Mouse (Mus musculus) cerebellum, adult 2 months (tissue): ENCODE results near the gene Spred1.

Source experiments
- CTCF ChIP-seq: fragments of 200-500 bp; IDR thresholded peaks from 2 replicates; pipeline ENCODE4 v1.5.1; 2011; ENCODE audit warnings: low read depth, mild to moderate bottlenecking, control low read depth, low read length, moderate library complexity, borderline replicate concordance; ENCODE audit not compliant: insufficient read depth
- POLR2A ChIP-seq: fragments of 200-500 bp; IDR thresholded peaks from 2 replicates; pipeline ENCODE4 v1.6.1; 2011; ENCODE audit warnings: low read length, control low read depth, borderline replicate concordance; ENCODE audit not compliant: insufficient read depth

DNA sequence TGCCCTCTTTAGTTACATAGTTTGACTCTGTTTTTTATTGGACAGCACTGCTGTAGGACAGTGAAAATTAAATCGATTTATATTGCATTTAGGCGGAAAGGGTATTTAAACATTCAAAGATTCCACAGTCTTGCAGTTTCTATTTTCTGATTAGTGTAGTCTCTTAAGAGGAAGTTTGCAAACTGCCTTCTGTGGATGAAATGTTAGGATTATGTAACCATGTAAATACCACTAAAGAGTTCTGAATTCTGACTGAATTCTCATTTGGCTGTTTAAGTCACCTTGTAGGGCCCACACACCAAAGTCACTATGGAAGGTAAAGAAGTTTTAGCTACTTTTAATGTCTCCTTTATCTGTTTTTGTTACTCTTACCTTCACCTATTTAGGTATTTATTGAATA lies 24.9 kb downstream of the Spred1 start:
- TF ChIP-seq CTCF (no peak), POLR2A (no peak)
